Mouse (Mus musculus) urinary bladder, postnatal 36 days (tissue): Measurements from ENCODE around the gene Ak5.

Experiments
- DNase-seq, 2 experiments: peaks; one replicate each; pipeline ENCODE4 v3.0.0; 2022; ENCODE audit warnings: low spot score in 2 of 2, mixed read lengths in 1 of 2

Ak5 gene

GRCm38 (mm10) chr3:152520074-152520473 is 148.1 kb downstream of the Ak5 start:
- DNase-seq, result no peak

- DNase-seq, result no peak
These were observed 148.6 kb downstream of the Ak5 start for GRCm38 (mm10) chr3:152519556-152519955.

GRCm38 (mm10) chr3:152516569-152516968 is 151.6 kb downstream of the Ak5 start:
- DNase-seq, result no peak

- no peak for DNase-seq
These were observed 152.2 kb downstream of the Ak5 start for GRCm38 (mm10) chr3:152515959-152516358.

DNA sequence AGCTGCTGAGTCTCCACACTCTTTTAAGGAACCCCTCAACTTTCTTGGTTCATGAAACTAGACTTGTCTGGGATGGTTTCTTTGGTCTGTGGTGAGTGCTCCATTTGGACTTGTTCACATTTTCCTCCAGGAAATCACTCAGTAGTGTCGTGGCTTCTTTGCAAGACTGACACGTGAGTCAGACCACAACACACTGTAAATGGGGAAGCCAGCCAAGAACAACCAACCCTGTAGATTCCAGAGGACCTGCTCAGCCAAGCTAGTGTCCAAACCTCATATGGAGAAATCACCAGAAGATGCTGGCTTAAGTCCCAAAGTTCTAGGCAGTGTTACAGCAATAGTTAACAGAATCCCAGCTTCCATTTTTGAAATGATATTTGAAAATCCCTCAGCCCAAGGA is 155.6 kb downstream of the Ak5 start:
- DNase-seq, result peak in 1 of 2 experiments; percentile 46

GRCm38 (mm10) chr3:152509268-152509667 is 158.9 kb downstream of the Ak5 start:
- DNase-seq, result no peak

DNA sequence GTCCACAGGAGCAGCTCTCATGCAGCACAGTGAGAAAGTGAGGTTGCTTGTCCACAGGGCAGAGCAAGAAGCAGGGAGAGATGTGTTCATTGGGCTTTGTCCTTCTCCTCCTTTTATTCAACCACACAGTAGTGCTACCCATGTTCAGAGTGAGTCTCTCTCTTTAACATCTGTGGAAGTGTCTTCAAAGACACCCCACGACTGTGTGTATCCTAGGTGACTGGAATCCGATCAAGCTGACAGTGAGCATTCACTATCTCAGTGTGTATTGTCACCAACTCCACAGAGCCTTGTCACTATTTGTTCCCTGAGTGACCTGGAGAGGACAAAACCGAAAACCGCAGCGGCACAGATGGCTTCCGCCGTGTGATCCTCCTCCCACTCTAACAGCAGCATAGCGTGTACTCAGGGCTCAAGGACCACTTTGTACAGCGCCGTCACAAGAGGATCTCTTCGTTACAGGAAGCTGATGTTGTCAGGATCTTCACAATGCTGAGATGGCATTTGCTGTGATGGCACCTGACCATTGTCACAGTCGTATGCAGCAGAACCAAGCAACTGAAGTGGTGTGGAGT is 159.7 kb downstream of the Ak5 start:
- DNase-seq, result no peak

DNA sequence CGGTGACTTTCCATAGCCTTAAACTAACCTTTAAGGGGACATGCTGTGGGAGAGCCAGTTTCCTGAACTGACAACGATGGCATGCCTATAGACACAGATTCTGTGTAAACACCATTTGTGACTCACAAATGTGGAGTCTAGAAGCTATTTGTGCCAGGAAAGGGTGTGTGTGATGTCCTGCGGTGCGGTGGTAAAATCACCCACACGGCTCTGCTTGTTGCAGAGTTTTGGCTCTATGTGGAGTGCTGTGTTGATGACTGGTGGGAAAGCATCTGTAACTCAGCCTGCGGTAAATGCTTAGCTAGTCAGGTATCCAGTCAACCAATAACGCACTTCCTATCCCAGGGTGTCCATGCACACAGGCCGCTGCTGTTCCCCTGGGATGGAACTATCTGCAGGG is 160.3 kb downstream of the Ak5 start:
- no peak for DNase-seq

DNA sequence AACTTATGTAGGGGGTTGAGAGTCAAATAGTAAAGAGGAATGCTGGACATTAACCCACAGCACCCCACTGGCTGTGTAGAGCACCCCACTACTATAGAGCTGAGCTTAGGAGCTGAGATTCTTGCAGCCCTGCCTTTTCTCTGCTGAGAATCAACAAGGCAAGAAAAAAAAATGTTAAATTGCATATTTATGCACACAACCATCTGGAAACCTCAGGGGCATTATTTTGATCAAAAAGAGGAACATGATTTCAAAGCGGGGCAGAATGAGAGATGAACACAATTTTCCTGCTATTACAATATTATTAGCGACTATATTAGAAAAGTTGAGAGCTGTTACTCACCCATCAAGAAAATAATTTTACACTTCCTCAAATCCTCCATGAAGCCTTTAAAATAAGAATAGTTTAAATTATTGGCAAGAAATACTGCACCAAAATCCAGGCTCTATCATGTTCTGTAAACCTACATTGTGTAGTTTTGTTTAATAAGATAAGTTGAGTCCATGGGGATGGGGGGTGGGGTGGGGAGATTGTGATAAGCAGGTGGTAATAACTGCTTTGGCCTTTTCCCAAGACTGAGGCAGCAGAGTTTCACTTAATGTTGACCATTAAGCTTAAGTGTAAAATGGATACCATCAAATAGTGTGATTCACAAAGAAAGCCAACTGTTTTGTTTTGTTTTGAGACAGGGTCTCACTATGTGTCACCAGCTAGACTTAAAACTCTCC is 169.0 kb downstream of the Ak5 start:
- no peak for DNase-seq

- no peak for DNase-seq
These were observed 170.3 kb downstream of the Ak5 start for GRCm38 (mm10) chr3:152497842-152498241.

DNA sequence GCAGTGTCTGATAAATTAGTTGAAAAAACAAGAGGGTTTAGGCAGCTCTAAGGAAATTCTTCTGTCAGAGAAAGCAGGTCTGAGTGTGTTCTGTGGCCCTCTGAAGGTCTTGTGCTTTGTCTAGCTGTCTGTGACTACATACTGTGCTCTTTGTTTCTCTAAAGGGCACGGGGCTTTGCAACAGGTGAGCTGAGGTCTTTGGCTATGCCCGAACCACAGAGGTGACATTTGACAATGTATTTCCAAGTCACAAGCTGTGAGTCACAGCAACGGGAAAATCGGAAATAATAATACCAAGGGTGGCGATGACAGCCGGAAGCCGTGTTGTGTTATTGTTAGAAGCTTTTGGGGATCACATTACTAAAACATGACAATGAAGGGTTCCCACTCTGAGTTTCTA is 171.1 kb downstream of the Ak5 start:
- no peak for DNase-seq

GRCm38 (mm10) chr3:152495415-152495898 is 172.7 kb downstream of the Ak5 start:
- DNase-seq, result no peak

DNA sequence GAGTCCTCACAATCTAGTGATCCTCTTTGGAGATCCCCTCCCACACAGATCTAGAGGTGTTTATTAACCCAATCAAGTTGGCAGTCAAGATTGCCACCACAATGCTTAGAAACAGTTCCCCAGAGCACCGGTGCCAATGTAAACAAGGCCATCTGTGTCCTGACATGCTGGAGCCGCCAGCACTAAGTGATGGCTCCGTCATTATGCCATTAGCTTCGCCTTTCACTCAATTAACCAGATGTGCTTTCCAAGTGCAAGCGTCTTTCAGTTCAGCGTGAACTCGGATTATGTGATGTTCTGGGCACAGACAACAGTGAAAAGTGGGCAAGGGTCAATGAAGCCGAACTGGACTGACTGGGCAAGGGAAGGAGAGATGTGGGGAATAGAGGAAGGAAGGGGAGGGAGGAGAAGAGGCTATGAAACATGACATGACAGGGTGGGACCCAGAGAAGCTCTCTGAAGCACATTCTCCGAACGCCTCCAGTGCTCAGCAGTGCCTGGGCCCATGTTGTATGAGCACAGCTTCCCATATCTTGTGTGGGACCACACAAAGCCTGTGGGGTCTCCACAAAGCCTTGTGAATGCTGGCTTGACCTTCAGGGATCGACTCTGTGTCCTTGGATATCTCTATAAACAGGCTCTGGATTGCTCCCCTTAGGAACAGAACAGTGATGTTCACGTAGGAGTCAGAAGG is 173.3 kb downstream of the Ak5 start:
- DNase-seq, result no peak

DNA sequence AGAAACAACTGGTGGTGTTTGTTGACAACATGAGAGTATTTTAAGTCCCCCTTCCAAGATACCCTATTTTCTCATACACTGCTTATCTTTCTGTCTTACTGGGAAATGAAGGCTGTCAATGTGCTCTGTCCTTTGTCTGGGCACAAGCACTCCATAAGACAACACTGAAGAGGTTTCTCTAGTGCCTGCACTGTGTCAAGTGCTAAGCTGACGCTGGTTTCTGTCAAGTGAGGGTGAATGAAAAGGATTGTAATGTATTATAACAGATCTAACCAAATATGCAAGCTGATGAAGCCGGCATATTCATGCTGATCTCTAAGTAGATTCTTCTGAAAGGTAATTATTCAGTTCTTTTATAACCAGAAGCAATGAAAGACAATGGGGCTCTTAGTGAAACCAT is 174.3 kb downstream of the Ak5 start:
- no peak for DNase-seq

DNA sequence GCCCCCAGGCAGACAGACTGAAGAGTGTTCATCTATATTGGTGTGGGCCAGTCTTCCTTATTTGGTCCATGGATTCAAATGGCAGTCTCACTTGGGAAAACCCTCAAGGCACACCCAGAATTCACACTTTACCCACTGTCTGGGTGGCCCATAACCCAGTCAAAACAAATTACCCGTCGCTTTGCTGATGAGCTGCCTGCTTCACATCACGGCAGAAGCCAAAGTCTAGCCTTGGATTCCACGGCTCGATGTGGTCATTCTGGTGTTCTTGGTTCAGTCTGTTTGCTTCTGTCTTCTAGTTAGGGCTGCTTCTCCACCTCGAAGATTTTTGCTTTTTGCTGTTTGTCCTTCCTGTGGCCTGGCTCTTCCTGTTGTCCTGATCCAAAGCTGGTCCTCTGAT is 175.9 kb downstream of the Ak5 start:
- no peak for DNase-seq

- no peak for DNase-seq
These were observed 177.7 kb downstream of the Ak5 start for GRCm38 (mm10) chr3:152490423-152490822.

DNA sequence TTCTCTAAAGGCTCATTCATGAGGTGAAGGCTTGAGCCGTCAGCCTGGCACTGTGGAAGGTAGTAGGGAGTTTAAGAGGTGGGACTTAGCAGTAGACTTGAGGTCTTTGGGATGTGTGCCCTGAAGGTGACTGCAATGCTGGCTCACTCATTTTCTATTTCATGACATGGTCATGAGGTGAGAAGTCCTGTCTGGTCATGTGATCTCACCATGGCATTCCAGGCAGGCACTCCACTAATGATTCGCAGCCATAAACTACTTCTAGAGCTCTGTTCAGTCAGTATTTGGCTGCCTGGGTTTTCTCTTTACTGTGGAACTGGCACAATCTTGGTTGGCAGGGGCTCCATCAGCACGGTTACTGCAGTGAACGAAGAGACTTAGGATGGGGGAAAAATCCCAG is 179.2 kb downstream of the Ak5 start:
- no peak for DNase-seq

- DNase-seq, result no peak
These were observed 184.0 kb downstream of the Ak5 start for GRCm38 (mm10) chr3:152484206-152484605.

DNA sequence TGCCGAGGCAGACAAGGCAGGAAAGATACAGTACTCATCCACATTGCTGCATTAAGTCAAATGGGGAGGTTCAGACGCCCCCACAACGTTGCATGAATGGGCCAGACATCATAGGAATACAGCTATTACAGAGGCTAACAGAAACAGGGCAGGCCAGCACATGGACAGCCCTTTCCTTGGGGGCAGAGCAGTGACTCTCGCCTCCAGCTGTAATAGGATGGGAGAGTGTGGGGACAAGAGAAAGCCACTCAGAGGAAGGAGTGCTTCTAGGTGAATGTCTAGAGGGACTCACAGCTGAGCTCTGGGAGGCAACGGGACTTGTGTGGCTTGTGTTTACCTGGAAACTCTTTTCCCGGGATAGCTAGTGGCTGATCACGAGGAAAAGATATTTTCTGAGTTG is 184.4 kb downstream of the Ak5 start:
- DNase-seq, result no peak

GRCm38 (mm10) chr3:152482182-152482581 is 186.0 kb downstream of the Ak5 start:
- no peak for DNase-seq

- DNase-seq, result no peak
These were observed 187.8 kb downstream of the Ak5 start for GRCm38 (mm10) chr3:152480336-152480735.

DNA sequence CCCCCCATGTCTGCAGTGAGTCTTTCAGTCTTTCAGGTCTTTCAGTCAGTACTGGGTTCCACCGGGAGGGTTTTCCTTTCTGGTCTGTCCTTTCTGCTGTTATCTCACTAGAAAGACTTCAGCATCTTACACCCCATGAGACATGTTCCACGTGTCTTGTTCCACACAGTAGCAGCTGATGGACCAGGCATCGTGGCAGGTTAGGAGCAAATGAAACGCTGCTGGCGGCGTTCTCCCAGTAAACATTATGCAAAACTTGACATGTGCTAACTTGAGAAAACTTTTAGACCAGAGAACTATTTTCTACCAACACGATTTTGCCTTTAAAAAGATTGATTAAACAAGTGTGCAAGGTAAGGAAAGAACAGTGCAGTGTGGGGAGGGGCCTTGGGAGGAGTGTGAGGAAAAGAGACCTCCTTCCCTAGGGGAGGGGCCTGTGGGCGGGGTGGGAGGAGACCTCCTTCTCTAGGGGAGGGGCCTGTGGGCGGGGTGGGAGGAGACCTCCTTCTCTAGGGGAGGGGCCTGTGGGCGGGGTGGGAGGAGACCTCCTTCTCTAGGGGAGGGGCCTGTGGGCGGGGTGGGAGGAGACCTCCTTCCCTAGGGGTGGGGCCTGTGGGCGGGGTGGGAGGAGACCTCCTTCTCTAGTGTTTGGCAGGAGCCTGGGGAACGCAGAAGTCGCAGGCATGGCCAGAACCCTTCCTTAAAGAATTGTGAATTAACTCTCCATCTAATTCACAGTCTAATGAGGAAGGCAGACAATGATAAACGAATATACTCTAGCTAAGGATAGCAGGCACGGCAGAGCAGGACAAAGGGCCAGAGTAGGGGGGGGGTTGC is 189.3 kb downstream of the Ak5 start:
- peak; percentile 28 to 43 for DNase-seq
